Mouse (Mus musculus): ENCODE measurements around the gene Bmp8a.
"Not testable (repeated sequence)": the region's sequence is repeated elsewhere in the genome, so short reads cannot be mapped to it uniquely, and the experiment has no call there.

- not testable (repeated sequence) for TF ChIP-seq POLR2A (IDR thresholded peaks at IDR 0.05; ENCODE audit: borderline replicate concordance, control insufficient read depth, low read depth, low read length); CTCF (IDR thresholded peaks at IDR 0.05; ENCODE audit: control insufficient read depth, insufficient read depth, low read length)
Observed at GRCm38 (mm10) chr4:123331961-123332360, 11.1 kb downstream of the Bmp8a start.
